Mouse (Mus musculus): ENCODE results near the gene Gm21731. TPM values are rescaled to one million over a fixed set of nuclear protein-coding genes. Genes with fewer than 3 reads are reported as not detected.

The Gm21731 gene
- not detected in 2 replicates for polyA plus RNA-seq (2012; ENCODE audit: low replicate concordance)

DNA sequence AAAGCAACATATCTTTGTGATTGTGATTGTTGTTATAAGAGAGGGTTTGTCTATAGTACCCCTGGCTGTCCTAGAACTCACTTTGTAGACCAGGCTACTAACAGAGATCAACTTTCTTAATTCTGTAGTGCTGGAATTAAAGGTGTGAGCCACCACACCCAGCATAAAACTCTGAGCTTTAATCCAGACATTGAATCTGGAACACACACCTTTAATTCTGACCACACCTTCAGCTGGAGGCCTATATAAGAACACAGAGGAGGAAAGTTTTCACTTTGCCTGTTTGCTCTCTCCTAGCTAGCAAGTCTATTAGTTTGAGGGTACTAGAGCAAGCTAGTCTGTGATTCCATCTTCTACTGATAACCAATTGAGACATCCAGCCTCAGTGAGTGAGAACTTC is at the start of gene Gm21731:
Gene Gm21731, plus strand, starts transcription at position 301 of the 400 bp plus-strand sequence.

DNA sequence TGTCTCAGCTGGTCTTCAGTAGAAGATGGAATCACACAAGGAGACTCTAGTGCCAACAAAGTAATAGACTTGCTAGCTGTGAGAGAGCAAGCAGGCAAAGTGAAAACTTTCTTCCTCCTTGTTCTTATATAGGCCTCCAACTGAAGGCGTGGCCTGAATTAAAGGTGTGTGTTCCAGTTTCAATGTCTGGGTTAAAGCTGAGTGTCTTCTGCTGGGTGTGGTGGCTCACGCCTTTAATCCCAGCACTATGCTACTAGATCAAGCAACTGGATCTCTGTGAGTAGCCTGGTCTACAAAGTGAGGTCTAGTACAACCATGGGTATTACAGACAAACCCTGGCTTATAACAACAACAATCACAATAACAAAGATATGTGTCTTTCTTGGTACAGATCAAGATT is 23.1 kb upstream of the Gm21731 start, which contains the start of gene Gm21762:
Gene Gm21762, minus strand, starts transcription at position 101 of the 400 bp plus-strand sequence.

DNA sequence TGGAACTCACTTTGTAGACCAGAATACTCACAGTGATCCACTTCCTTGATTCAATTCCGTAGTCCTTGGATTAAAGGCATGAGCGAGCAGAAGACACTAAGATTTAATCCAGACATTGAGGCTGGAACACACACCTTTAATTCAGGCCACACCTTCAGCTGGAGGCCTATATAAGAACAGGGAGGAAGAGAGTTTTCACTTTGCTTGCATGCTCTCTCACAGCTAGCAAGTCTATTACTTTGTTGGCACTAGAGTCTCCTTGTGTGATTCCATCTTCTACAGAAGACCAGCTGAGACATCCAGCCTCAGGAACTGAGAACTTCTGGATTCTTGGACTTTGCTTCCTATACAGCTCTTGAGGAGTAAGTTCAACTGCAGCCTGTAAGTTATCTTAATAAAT is 24.0 kb downstream of the Gm21731 start, which contains the start of gene AF067061:
Gene AF067061, plus strand, starts transcription at position 245 of the 400 bp plus-strand sequence.

Other genes starting within 250 kb of the Gm21731 start
- gene Gm36079, start 212.1 kb upstream of the Gm21731 start, polyA plus RNA-seq (2012; ENCODE audit: low replicate concordance) = not detected in 2 replicates
- 0.12 and 0.72 TPM in 2 replicates for gene Gm21188, start 186.9 kb upstream of the Gm21731 start, polyA plus RNA-seq (2012; ENCODE audit: low replicate concordance)
- not detected in 2 replicates for gene Gm20767, start 98.9 kb upstream of the Gm21731 start, polyA plus RNA-seq (2012; ENCODE audit: low replicate concordance)
- gene Gm21818, start 66.7 kb upstream of the Gm21731 start, polyA plus RNA-seq (2012; ENCODE audit: low replicate concordance) = not detected in 2 replicates
- not detected in 2 replicates for gene Gm21762, start 23.2 kb upstream of the Gm21731 start, polyA plus RNA-seq (2012; ENCODE audit: low replicate concordance)
- gene AF067061, start 24.0 kb downstream of the Gm21731 start, polyA plus RNA-seq (2012; ENCODE audit: low replicate concordance) = not detected in 2 replicates
- gene BC147527, start 61.3 kb downstream of the Gm21731 start, polyA plus RNA-seq (2012; ENCODE audit: low replicate concordance) = not detected in 2 replicates
- not detected in 2 replicates for gene Tcstv3, start 77.8 kb downstream of the Gm21731 start, polyA plus RNA-seq (2012; ENCODE audit: low replicate concordance)